Mouse (Mus musculus) spleen, adult 2 months (tissue): ENCODE results near the gene Pkmyt1. TPM values are rescaled to one million over a fixed set of nuclear protein-coding genes. Genes with fewer than 3 reads are reported as not detected.

ENCODE experiments used
- DNase-seq, 2 experiments: peaks; one replicate each; pipeline versions ENCODE4 v3.0.0 to v3.0.0-alpha.2; 2012 to 2021; ENCODE audit warnings: low spot score in 2 of 2, low read depth in 1 of 2
- H3K27ac ChIP-seq: fragments of 200-500 bp; 2 replicates; pipeline ENCODE4 v1.5.1; 2012; ENCODE audit warnings: low read length, inconsistent platforms; ENCODE audit not compliant: insufficient read depth
- H3K27me3 ChIP-seq: fragments of 200-500 bp; 2 replicates; pipeline ENCODE4 v1.6.1; 2012; ENCODE audit warnings: mild to moderate bottlenecking, moderate library complexity, low read length, inconsistent platforms; ENCODE audit not compliant: control insufficient read depth, insufficient read depth
- H3K36me3 ChIP-seq: fragments of 200-500 bp; 2 replicates; pipeline ENCODE4 v1.6.1; 2012; ENCODE audit warnings: mild to moderate bottlenecking, low read length, inconsistent platforms; ENCODE audit not compliant: control insufficient read depth, insufficient read depth
- H3K4me1 ChIP-seq: fragments of 200-500 bp; 2 replicates; pipeline ENCODE4 v1.6.1; 2011; ENCODE audit warnings: inconsistent platforms; ENCODE audit not compliant: control insufficient read depth, insufficient read depth, insufficient read length
- H3K4me3 ChIP-seq: fragments of 200-500 bp; 2 replicates; pipeline ENCODE4 v1.5.1; 2011; ENCODE audit warnings: mild to moderate bottlenecking, inconsistent platforms; ENCODE audit not compliant: insufficient read depth, insufficient read length; ENCODE audit errors: extremely low read depth
- CTCF ChIP-seq: fragments of 200-500 bp; IDR thresholded peaks from 2 replicates; pipeline ENCODE4 v1.5.1; 2011; ENCODE audit warnings: mild to moderate bottlenecking, inconsistent platforms; ENCODE audit not compliant: insufficient read depth, insufficient read length, insufficient replicate concordance; ENCODE audit errors: extremely low read depth
- POLR2A ChIP-seq: fragments of 200-500 bp; IDR thresholded peaks from 2 replicates; pipeline ENCODE4 v1.6.1; 2011; ENCODE audit warnings: low read depth, low read length, inconsistent platforms
- WGBS: fragments of 180-500 bp; shearing (Covaris S2); methylation state at CpG from one replicate; pipeline ENCODE4 v1.1.7; 2018; 5-methylcytosine and 5-hydroxymethylcytosine counted together
- polyA plus RNA-seq: library from polyadenylated mRNA; depleted of rRNA; stranded (reverse); fragments of >200 nt; gene quantifications from 2 replicates; pipeline ENCODE4 v1.2.3, GENCODE M21; 2012

Pkmyt1 gene
- polyA plus RNA-seq, 1 experiment: 48.3 TPM

DNA sequence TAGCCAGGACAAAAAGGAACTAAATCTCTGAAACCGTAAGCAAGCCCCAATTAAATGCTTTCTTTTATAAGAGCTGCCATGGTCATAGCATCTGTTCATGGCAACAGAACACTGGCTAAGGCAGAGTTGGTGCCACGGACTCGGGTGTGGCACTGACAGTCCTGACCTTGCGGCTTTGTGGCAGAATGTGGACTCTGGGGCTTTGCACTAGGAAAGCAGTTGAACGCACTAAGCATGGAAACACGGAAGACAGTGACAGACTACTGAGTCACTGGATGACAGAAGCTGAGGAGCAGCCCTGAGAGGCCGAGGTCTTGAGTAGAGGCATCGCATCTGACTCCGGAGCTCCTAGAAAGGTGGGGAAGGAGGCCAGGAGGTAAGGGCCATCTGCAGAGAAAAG is 31.4 kb downstream of the Pkmyt1 start:
- Histone ChIP-seq H3K4me1 (no peaks in the 10 kb centered on the region), H3K27me3 (no peaks in the 10 kb centered on the region), H3K4me3 (no peak overlapping the region), H3K27ac (no peak overlapping the region), H3K36me3 (peaks cover 9% of the 10 kb centered on the region; the same call in 1 of the 2 replicates)
- 91% methylated on average over 9 of the region's 9 CpGs for WGBS
- no peak for TF ChIP-seq POLR2A
- no peak for TF ChIP-seq CTCF
- no peak for DNase-seq

DNA sequence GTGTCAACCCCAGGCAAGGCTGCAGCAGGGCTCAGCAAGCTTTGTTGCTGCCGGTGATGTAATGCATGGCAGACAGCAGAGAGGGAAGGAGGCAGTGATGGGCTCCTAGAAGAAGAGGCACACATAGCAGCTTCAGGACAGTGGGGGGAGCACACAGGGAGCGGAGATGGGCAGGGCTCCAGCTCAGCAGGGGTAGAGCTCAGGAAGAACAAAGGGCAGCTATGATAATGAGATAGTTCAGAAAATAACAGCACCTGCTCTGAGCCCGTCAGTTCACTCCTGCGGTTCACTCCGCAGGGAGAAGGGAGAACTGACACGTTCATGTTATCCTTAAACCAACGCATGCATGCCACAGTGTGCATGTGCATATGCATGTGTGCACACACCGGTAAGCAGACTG is 32.7 kb downstream of the Pkmyt1 start:
- TF ChIP-seq CTCF (no peak), POLR2A (no peak)
- Histone ChIP-seq H3K27me3 (no peaks in the 10 kb centered on the region), H3K36me3 (peaks cover 9% of the 10 kb centered on the region; the same call in 1 of the 2 replicates), H3K27ac (no peak overlapping the region), H3K4me1 (no peaks in the 10 kb centered on the region), H3K4me3 (no peak overlapping the region)
- no peak for DNase-seq
- 98% methylated on average over 8 of the region's 8 CpGs for WGBS

DNA sequence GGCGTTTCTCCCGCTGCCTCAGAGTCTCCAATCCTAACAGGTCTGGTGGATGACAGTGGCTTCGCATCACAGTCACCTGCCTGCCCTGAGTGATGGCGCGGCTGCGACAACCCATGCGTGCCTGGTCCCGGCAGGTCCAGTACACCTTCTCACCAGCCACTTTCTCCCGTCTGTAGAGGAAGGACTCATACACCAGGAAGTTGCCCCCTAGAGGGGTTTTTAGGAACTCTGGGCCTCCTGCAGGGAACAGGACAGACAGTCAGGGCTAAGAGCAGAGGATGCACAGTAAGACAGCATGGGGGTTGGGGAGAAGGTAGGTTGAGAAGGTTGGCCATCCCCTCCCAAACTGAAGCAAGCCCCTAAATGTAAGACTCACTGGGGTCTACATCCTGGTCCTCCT is 34.1 kb downstream of the Pkmyt1 start:
- TF ChIP-seq CTCF (no peak), POLR2A (no peak)
- WGBS: 92% methylated on average over 9 of the region's 9 CpGs
- H3K36me3 ChIP-seq: peaks cover 9% of the 10 kb centered on the region; the same call in 1 of the 2 replicates

DNA sequence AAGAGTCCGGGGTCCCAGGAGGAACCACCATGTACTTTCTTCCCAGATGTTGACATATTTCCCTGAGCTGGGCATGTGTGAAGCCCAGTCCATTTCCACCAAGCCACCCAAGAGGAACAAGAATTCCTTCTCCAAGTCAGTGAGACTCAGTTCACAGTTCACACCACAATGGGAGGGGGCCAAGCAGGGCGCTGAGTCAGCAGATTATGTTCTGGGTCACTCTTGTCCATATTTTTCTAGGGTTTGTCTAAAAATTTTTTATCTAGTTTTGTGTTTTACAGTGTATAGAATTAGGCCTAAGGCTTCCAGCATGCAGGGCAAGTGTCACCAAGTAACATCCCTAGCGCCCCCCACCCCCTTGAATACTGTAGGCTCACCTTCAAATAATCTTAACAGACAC is 35.0 kb downstream of the Pkmyt1 start:
- no peaks in the 10 kb centered on the region for H3K27me3 ChIP-seq
- peaks cover 5% of the 10 kb centered on the region; the same call in 1 of the 2 replicates for H3K36me3 ChIP-seq
- TF ChIP-seq CTCF: no peak
- TF ChIP-seq POLR2A: no peak
- H3K27ac ChIP-seq: no peak overlapping the region
- H3K4me3 ChIP-seq: no peak overlapping the region
- no peaks in the 10 kb centered on the region for H3K4me1 ChIP-seq
- no peak for DNase-seq
- 95% methylated on average over 3 of the region's 3 CpGs for whole genome bisulfite sequencing

More for the DNA sequence above, 34.1 kb downstream of the Pkmyt1 start:
- no peak for DNase-seq
- Histone ChIP-seq H3K27me3 (no peaks in the 10 kb centered on the region), H3K27ac (no peak overlapping the region), H3K4me1 (no peaks in the 10 kb centered on the region), H3K4me3 (no peak overlapping the region)

DNA sequence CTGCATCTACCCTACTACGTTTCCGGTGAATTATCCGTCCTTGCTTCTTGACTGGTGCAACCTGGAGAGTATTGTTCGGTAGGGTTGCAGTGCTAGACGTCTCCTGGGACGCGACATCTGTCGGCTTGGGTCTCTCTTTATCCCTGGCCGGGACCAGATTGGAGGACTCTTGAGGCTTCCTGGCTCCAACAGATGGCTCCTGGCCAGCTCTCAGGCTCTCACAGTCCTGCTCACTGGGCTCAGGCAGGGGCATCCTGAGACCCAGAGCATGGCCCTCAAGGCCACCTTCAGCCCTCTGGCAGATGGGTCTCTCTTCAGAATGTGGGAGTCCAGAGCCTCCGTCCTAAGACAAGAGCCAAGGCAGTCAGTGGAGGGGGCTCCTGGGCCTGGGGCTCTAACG is 36.8 kb downstream of the Pkmyt1 start:
- Histone ChIP-seq H3K36me3 (peaks cover 2% of the 10 kb centered on the region; the same call in 1 of the 2 replicates), H3K27ac (no peak overlapping the region), H3K4me3 (no peak overlapping the region), H3K4me1 (no peaks in the 10 kb centered on the region), H3K27me3 (no peaks in the 10 kb centered on the region)
- 92% methylated on average over 11 of the region's 11 CpGs for WGBS
- no peak for DNase-seq
- TF ChIP-seq CTCF: no peak
- TF ChIP-seq POLR2A: no peak

DNA sequence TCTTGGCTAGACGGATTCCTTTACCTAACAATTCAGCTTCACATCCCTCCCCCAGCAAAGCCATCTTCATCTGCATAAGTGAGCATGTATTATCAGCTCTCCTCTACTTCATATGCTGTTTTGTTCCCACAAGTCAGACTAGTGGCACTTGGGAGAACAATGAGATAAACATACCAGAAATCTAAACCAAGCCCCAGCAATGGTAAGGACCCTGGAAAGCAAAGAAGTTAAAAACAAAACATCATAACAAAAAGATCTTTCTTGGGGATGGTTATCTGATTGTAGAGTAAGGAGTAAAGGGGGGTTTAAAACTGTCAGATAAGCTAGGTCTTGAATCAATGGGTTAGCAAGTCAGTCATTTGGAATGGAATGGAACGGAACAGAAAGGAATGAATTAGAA is 44.4 kb downstream of the Pkmyt1 start:
- 63% methylated on average over 2 of the region's 2 CpGs for WGBS
- Histone ChIP-seq H3K4me3 (peak overlapping the region; percentile 75; the same call in 1 of the 2 replicates), H3K36me3 (no peaks in the 10 kb centered on the region), H3K27me3 (no peaks in the 10 kb centered on the region), H3K27ac (no peak overlapping the region), H3K4me1 (no peaks in the 10 kb centered on the region)
- TF ChIP-seq POLR2A (no peak), CTCF (no peak)
- no peak for DNase-seq

DNA sequence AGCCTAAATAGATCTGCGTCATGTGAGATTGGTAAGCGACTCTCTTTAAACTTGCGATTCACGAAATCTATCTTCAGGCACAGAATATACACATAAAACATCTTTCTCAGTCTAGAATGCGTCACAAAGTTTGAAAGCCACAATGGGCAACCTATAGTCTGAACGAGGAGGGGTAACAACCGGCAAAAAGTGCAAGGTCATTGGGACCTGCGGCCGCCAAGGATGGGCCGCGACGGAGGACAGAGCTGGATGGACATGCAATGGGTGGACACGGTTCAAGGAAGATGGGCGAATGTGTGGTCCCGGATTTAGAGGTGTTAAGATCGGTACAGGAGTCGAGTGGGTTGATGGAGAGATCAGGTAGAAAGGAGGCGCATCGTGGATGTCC is 44.8 kb downstream of the Pkmyt1 start:
- H3K27me3 ChIP-seq: no peaks in the 10 kb centered on the region
- peak overlapping the region; percentile 75 for H3K4me3 ChIP-seq
- DNase-seq: no peak
- TF ChIP-seq POLR2A (no peak), CTCF (no peak)
- H3K36me3 ChIP-seq: no peaks in the 10 kb centered on the region
- H3K4me1 ChIP-seq: no peaks in the 10 kb centered on the region
- peak overlapping the region; percentile 15; the same call in 1 of the 2 replicates for H3K27ac ChIP-seq
- 3% methylated on average over 19 of the region's 19 CpGs for WGBS
